Mouse (Mus musculus) heart, embryonic 16.5 days (tissue): Measurements from ENCODE around the gene Slc26a10. TPM values are rescaled to one million over a fixed set of nuclear protein-coding genes. Genes with fewer than 3 reads are reported as not detected.

Experiments
- ATAC-seq: fragments of 200-750 bp; cut with Nextera tagmentation; replicated peaks from 2 replicates; pipeline ENCODE4 v1.8.0; 2017; ENCODE audit warnings: moderate number of reproducible peaks; ENCODE audit not compliant: insufficient read depth, low FRiP score; ENCODE audit errors: extremely low read depth
- H3K27ac ChIP-seq: fragments of 300-500 bp; sonication (generic); 2 replicates; pipeline ENCODE4 v1.5.1; 2014; ENCODE audit warnings: mild to moderate bottlenecking, low read length, control low read depth, moderate library complexity
- H3K27me3 ChIP-seq: fragments of 300-500 bp; sonication (generic); 2 replicates; pipeline ENCODE4 v1.6.1; 2014; ENCODE audit warnings: low read length, mixed read lengths; ENCODE audit not compliant: control insufficient read depth, insufficient read depth
- H3K36me3 ChIP-seq: fragments of 300-500 bp; sonication (generic); 2 replicates; pipeline ENCODE4 v1.6.1; 2014; ENCODE audit not compliant: control insufficient read depth, insufficient read depth
- H3K4me1 ChIP-seq: fragments of 300-500 bp; sonication (generic); 2 replicates; pipeline ENCODE4 v1.6.1; 2014; ENCODE audit warnings: low read length, mixed read lengths; ENCODE audit not compliant: control insufficient read depth, insufficient read depth
- H3K4me2 ChIP-seq: fragments of 300-500 bp; sonication (generic); 2 replicates; pipeline ENCODE4 v1.6.1; 2014; ENCODE audit warnings: low read depth, mild to moderate bottlenecking, control low read depth, low read length
- H3K4me3 ChIP-seq: fragments of 300-500 bp; sonication (generic); 2 replicates; pipeline ENCODE4 v1.5.1; 2014; ENCODE audit warnings: mild to moderate bottlenecking, control low read depth, low read length
- H3K9ac ChIP-seq: fragments of 300-500 bp; sonication (generic); 2 replicates; pipeline ENCODE4 v1.6.1; 2014; ENCODE audit warnings: low read length, control low read depth
- H3K9me3 ChIP-seq: fragments of 300-500 bp; sonication (generic); replicated peaks from 2 replicates; pipeline ENCODE4 v1.6.1; 2016; ENCODE audit warnings: low read length; ENCODE audit not compliant: control insufficient read depth
- WGBS: fragments of 180-500 bp; shearing (Covaris S2); extraction: QIAGEN DNeasy Blood & Tissue Kit; methylation state at CpG from one replicate; pipeline ENCODE4 v1.1.7; 2014; 5-methylcytosine and 5-hydroxymethylcytosine counted together
- polyA plus RNA-seq: library from polyadenylated mRNA; unstranded; fragments of >200 nt; fragmentation: Nextera tagmentation; extraction: Ambion mirVana; gene quantifications from 2 replicates; pipeline ENCODE4 v1.2.1, GENCODE M21; 2015

Slc26a10 gene
- polyA plus RNA-seq, 1 experiment from 2014 or later, result 16.2 TPM

DNA sequence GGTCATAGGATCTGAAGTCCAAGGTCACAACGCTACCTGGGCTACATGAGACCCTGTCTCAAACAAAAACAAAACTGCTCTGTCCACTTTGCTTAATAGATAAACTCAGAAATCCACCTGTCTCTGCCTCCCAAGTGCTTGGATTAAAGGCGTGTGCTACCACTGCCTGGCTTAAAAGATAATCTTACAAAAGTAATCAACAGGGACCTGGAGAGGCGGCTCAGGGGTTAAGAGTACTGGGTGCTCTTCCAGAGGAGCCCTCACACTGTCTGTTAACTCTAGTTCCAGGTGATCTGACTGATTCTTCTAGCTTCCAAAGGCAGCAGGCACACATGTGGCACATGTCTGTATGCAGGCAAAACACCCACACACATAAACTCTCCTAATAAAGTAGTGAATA is 22.7 kb upstream of the Slc26a10 start:
- 81% methylated on average over 3 of the region's 3 CpGs for WGBS
- Histone ChIP-seq H3K27ac (no peak overlapping the region), H3K4me2 (no peak overlapping the region), H3K27me3 (no peaks in the 10 kb centered on the region), H3K36me3 (peaks cover 11% of the 10 kb centered on the region), H3K4me1 (no peaks in the 10 kb centered on the region), H3K4me3 (no peak overlapping the region), H3K9me3 (no peaks in the 10 kb centered on the region), H3K9ac (no peak overlapping the region)
- ATAC-seq, result no peak

- peaks cover 8% of the 10 kb centered on the region for H3K4me1 ChIP-seq
- 83% methylated on average over 8 of the region's 8 CpGs for WGBS
- no peak overlapping the region for H3K4me3 ChIP-seq
- H3K36me3 ChIP-seq, result peaks cover 11% of the 10 kb centered on the region
- ATAC-seq, result no peak
- H3K4me2 ChIP-seq, result no peak overlapping the region
- no peak overlapping the region for H3K9ac ChIP-seq
- H3K9me3 ChIP-seq, result no peaks in the 10 kb centered on the region
- H3K27me3 ChIP-seq, result no peaks in the 10 kb centered on the region
- H3K27ac ChIP-seq, result no peak overlapping the region
These were observed 19.8 kb upstream of the Slc26a10 start for GRCm38 (mm10) chr10:127200279-127200678.

DNA sequence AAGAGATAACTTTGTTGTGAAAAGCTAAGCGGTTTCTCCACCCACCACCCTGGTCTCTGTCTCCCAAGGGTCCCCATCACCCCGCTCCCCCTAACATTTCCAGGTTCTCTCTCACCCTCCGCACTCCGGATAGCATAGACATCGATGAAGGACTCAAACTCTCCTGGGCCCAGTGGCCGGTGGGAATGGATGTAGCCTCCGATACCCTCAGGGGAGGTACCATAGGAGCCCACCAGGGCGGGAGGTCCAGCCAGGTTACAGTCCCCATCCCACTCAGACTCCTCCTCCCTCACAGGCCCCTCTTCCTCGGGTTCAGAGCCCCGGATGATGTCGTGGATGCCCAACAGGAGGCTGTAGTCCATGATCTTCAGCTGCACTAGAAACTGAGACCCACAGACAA is 19.0 kb upstream of the Slc26a10 start:
- H3K9me3 ChIP-seq, result no peaks in the 10 kb centered on the region
- no peak overlapping the region for H3K4me2 ChIP-seq
- no peak overlapping the region for H3K27ac ChIP-seq
- ATAC-seq, result no peak
- H3K4me1 ChIP-seq, result peaks cover 13% of the 10 kb centered on the region
- 84% methylated on average over 11 of the region's 11 CpGs for WGBS
- H3K27me3 ChIP-seq, result no peaks in the 10 kb centered on the region
- H3K4me3 ChIP-seq, result no peak overlapping the region
- peaks cover 11% of the 10 kb centered on the region for H3K36me3 ChIP-seq
- H3K9ac ChIP-seq, result no peak overlapping the region

DNA sequence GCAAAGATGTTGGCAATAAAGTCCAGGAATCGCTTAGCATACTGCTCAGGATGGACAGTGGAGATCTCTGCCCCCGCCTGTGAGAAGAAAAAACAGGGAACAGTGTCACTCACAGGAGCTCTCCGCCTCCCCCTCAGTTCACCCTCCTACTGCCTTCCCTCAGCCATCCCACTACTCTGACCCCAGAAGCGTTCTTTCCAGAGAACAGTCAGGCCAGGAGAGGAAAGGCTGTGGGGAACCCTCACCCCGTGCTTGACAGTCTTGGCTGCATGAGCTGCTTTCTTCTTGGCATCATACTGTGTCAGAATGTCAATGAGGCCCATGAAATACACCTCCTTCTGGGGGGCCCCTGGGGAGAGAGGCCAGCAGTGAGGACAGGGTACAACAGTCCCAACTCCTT is 18.6 kb upstream of the Slc26a10 start:
- Histone ChIP-seq H3K4me3 (no peak overlapping the region), H3K36me3 (peaks cover 11% of the 10 kb centered on the region), H3K9ac (no peak overlapping the region), H3K27ac (no peak overlapping the region), H3K9me3 (no peaks in the 10 kb centered on the region), H3K4me2 (no peak overlapping the region), H3K27me3 (no peaks in the 10 kb centered on the region), H3K4me1 (peaks cover 16% of the 10 kb centered on the region)
- WGBS, result 70% methylated on average over 5 of the region's 5 CpGs
- no peak for ATAC-seq

DNA sequence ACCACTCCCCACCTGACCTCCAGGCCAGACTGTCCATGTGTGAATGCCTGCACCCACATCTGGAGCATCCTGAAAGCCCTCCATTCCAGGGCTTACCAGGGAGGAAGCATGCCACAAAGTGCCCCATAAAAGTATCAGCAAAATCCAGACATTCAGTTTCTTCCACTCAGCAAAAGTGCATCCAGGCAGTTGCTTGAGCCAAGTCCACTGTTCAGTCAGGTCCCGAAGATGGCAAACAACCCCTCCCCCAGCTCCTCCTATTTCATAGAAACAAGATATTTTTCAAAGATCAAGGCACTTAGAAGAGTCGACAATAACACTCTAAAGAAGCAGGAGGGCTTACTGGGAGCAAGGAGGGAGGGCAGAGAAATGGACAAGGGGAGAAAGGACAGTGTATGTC is 18.0 kb upstream of the Slc26a10 start:
- Histone ChIP-seq H3K9me3 (no peaks in the 10 kb centered on the region), H3K4me3 (no peak overlapping the region), H3K27ac (no peak overlapping the region), H3K36me3 (peaks cover 8% of the 10 kb centered on the region), H3K4me1 (peaks cover 16% of the 10 kb centered on the region), H3K27me3 (no peaks in the 10 kb centered on the region), H3K9ac (no peak overlapping the region), H3K4me2 (no peak overlapping the region)
- WGBS, result 56% methylated on average over 2 of the region's 2 CpGs
- no peak for ATAC-seq

DNA sequence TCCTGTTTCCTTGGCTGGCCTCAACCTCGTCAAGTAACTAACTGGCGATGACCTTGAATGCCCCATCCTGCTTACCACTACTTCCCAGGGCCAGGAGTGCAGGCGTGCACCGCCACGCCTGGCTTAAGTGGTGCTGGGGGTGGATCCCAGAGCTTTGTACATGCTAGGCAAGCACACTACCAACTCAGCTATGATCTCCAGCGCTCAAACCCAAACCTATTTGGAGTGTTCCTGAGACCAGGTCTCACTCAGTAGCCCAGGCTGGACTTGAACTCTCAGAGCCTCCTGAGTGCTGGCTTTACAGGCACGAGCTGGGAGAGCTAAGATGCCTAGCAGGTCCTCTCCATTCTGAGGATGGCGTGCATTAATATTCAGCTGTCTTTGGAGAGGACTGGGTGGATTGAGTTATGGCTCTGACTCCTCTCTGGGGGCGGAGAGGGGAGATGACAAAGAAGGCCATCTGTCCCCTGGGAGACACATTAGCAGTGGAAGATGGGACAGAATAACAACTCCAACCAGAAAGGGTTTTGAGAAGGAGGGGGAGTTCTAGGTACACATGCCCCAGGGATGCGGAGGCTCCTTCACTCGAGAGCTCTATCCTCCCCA is 17.2 kb upstream of the Slc26a10 start:
- peaks cover 8% of the 10 kb centered on the region for H3K36me3 ChIP-seq
- H3K9ac ChIP-seq, result no peak overlapping the region
- peaks cover 16% of the 10 kb centered on the region for H3K4me1 ChIP-seq
- H3K27ac ChIP-seq, result no peak overlapping the region; the same call in 1 of the 2 replicates
- H3K4me2 ChIP-seq, result no peak overlapping the region
- H3K9me3 ChIP-seq, result no peaks in the 10 kb centered on the region
- no peak for ATAC-seq
- 74% methylated on average over 11 of the region's 11 CpGs for WGBS
- H3K4me3 ChIP-seq, result no peak overlapping the region
- no peaks in the 10 kb centered on the region for H3K27me3 ChIP-seq

DNA sequence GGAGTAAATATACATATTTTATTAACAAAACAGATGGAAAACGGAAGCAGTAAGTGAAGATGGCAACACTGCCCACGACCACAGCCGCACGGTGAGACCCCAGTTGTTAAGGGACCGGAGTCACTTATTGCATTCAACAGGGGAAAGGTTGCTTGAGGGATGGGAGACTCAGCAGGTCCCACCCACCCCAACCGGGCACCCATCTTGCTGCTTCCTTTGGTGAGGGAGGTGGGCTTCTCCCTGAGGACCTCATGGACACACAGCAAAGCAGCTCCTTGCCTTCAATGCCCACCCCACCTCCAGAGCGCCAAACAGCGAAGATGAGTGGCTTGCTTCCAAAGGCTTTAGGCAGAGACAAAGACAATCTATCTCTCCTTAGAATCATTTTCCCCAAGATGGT is 16.7 kb upstream of the Slc26a10 start:
- WGBS, result 87% methylated on average over 8 of the region's 8 CpGs
- peak overlapping the region; percentile 4 for H3K27ac ChIP-seq
- ATAC-seq, result no peak

GRCm38 (mm10) chr10:127196392-127196791 is 15.9 kb upstream of the Slc26a10 start:
- peak overlapping the region; percentile 93 for H3K27ac ChIP-seq
- H3K36me3 ChIP-seq, result peaks cover 4% of the 10 kb centered on the region
- no peaks in the 10 kb centered on the region for H3K9me3 ChIP-seq
- peak; percentile 76 for ATAC-seq
- H3K4me2 ChIP-seq, result peak overlapping the region; percentile 97
- no peaks in the 10 kb centered on the region for H3K27me3 ChIP-seq
- peaks cover 16% of the 10 kb centered on the region for H3K4me1 ChIP-seq
- H3K9ac ChIP-seq, result peak overlapping the region; percentile 95
- peak overlapping the region; percentile 96 for H3K4me3 ChIP-seq
- 7% methylated on average over 5 of the region's 5 CpGs for WGBS

More for the DNA sequence above, 16.7 kb upstream of the Slc26a10 start:
- no peak overlapping the region for H3K4me3 ChIP-seq
- no peaks in the 10 kb centered on the region for H3K27me3 ChIP-seq
- H3K4me2 ChIP-seq, result no peak overlapping the region
- H3K36me3 ChIP-seq, result peaks cover 6% of the 10 kb centered on the region
- H3K9me3 ChIP-seq, result no peaks in the 10 kb centered on the region
- no peak overlapping the region for H3K9ac ChIP-seq
- peaks cover 16% of the 10 kb centered on the region for H3K4me1 ChIP-seq

- H3K4me1 ChIP-seq, result peaks cover 16% of the 10 kb centered on the region
- peak; percentile 34 for ATAC-seq
These were observed 15.1 kb upstream of the Slc26a10 start, which contains the start of gene Dtx3 for GRCm38 (mm10) chr10:127195328-127196129. TSS of gene Dtx3 (minus strand) at chr10:127195728.

More at GRCm38 (mm10) chr10:127195328-127196129, 15.1 kb upstream of the Slc26a10 start, which contains the start of gene Dtx3:
- H3K27ac ChIP-seq, result peak within 1 kb of the TSS; percentile 93
- H3K4me2 ChIP-seq, result peak within 1 kb of the TSS; percentile 97
- peaks cover 1% of the 10 kb centered on the region for H3K36me3 ChIP-seq
- H3K27me3 ChIP-seq, result no peaks in the 10 kb centered on the region
- no peaks in the 10 kb centered on the region for H3K9me3 ChIP-seq
- WGBS, result under 1% methylated on average over 29 of the region's 47 CpGs
- H3K4me3 ChIP-seq, result peak within 1 kb of the TSS; percentile 96
- peak within 1 kb of the TSS; percentile 95 for H3K9ac ChIP-seq
